Mouse (Mus musculus) heart, postnatal 10 days (tissue): ENCODE results near the gene Bspry. TPM values are rescaled to one million over a fixed set of nuclear protein-coding genes. Genes with fewer than 3 reads are reported as not detected.

Experiments
- total RNA-seq, 2 experiments: library from RNA; stranded (reverse); gene quantifications; 2 replicates each; pipeline ENCODE4 v1.2.3; 2021

The Bspry gene
- total RNA-seq, 2 experiments from 2014 or later = 0.19 TPM; not detected in 1

Other genes with a start within 250 kb of the Bspry start
- 1 to 10 TPM; 3.9 to 4.7 TPM for gene Zfp37, start 249.0 kb upstream of the Bspry start, total RNA-seq
- 10 to 100 TPM; 12.5 to 13.4 TPM for gene Slc31a2, start 217.5 kb upstream of the Bspry start, total RNA-seq
- 10 to 100 TPM; 25.5 to 25.8 TPM for gene Fkbp15, start 119.5 kb upstream of the Bspry start, total RNA-seq
- 10 to 100 TPM; 31.3 to 31.8 TPM for gene Slc31a1, start 119.3 kb upstream of the Bspry start, total RNA-seq
- gene Cdc26, start 71.4 kb upstream of the Bspry start, total RNA-seq = 10 to 100 TPM; 47.3 to 58.5 TPM
- gene Prpf4, start 71.3 kb upstream of the Bspry start, total RNA-seq = 10 to 100 TPM; 10.9 to 11.5 TPM
- not detected for gene Rnf183, start 44.8 kb upstream of the Bspry start, total RNA-seq
- 1 to 10 TPM in 1 of 2 experiments, under 1 TPM in 1; 0.89 to 1.0 TPM for gene Wdr31, start 9.2 kb upstream of the Bspry start, total RNA-seq
- 1 to 10 TPM; 6.1 to 6.4 TPM for gene Hdhd3, start 23.4 kb downstream of the Bspry start, total RNA-seq
- gene Alad, start 39.9 kb downstream of the Bspry start, total RNA-seq = 10 to 100 TPM; 61.1 to 65.2 TPM
- gene Pole3, start 45.0 kb downstream of the Bspry start, total RNA-seq = 10 to 100 TPM; 23.4 to 24.4 TPM
- gene 4933430I17Rik, start 45.3 kb downstream of the Bspry start, total RNA-seq = under 1 TPM; 0.22 to 0.34 TPM
- gene Rgs3, start 79.8 kb downstream of the Bspry start, total RNA-seq = 10 to 100 TPM; 51.1 to 60.0 TPM